Mouse (Mus musculus) MEL (cell line): ENCODE measurements around the gene Spata21.

ENCODE experiments used
- BHLHE40 ChIP-seq: IDR thresholded peaks from 2 replicates; pipeline ENCODE4 v1.6.1; 2012; ENCODE audit warnings: low read depth, mild to moderate bottlenecking, inconsistent platforms, low read length, improper control_type of control experiment, borderline replicate concordance
- CTCF ChIP-seq, 3 experiments: IDR thresholded peaks in 2 of 3; conservative IDR thresholded peaks in 1 of 3; 2 replicates each; pipeline ENCODE4 v1.5.1; 2011 to 2012; ENCODE audit warnings: low read length in 3 of 3, low read depth in 2 of 3, mild to moderate bottlenecking in 2 of 3, improper control_type of control experiment in 1 of 3, inconsistent platforms in 1 of 3, mixed read lengths in 1 of 3, moderate library complexity in 1 of 3; ENCODE audit not compliant: control insufficient read depth in 1 of 3, insufficient read depth in 1 of 3, poor library complexity in 1 of 3, severe bottlenecking in 1 of 3
- E2F4 ChIP-seq: IDR thresholded peaks from 2 replicates; pipeline ENCODE4 v1.6.1; 2011; ENCODE audit warnings: low read depth, low read length, improper control_type of control experiment, borderline replicate concordance
- GATA1 ChIP-seq: IDR thresholded peaks from 2 replicates; pipeline ENCODE4 v1.6.1; 2011; ENCODE audit warnings: low read depth, low read length, improper control_type of control experiment
- MAZ ChIP-seq: IDR thresholded peaks from 2 replicates; pipeline ENCODE4 v1.6.1; 2012; ENCODE audit warnings: low read depth, mild to moderate bottlenecking, inconsistent platforms, low read length, improper control_type of control experiment
- MEF2A ChIP-seq: IDR thresholded peaks from 2 replicates; pipeline ENCODE4 v1.6.1; 2014; ENCODE audit warnings: low read depth, mild to moderate bottlenecking, inconsistent platforms, low read length, improper control_type of control experiment; ENCODE audit not compliant: poor library complexity, insufficient replicate concordance, severe bottlenecking; ENCODE audit errors: extremely low read depth
- NELFE ChIP-seq: IDR thresholded peaks from 2 replicates; pipeline ENCODE4 v1.6.1; 2011; ENCODE audit warnings: low read depth, low read length, improper control_type of control experiment
- NRF1 ChIP-seq: IDR thresholded peaks from 2 replicates; pipeline ENCODE4 v1.6.1; 2014; ENCODE audit warnings: low read depth, mild to moderate bottlenecking, inconsistent platforms, low read length, improper control_type of control experiment, moderate library complexity; ENCODE audit not compliant: poor library complexity, insufficient read depth, severe bottlenecking
- POLR2A ChIP-seq, 2 experiments: IDR thresholded peaks; 2 replicates each; pipeline ENCODE4 v1.6.1; 2011 to 2012; ENCODE audit warnings: low read length in 2 of 2, mild to moderate bottlenecking in 2 of 2, control low read depth in 1 of 2, improper control_type of control experiment in 1 of 2, low read depth in 1 of 2, moderate library complexity in 1 of 2; ENCODE audit not compliant: control insufficient read depth in 1 of 2, insufficient read depth in 1 of 2, poor library complexity in 1 of 2
- RCOR1 ChIP-seq: IDR thresholded peaks from 2 replicates; pipeline ENCODE4 v1.6.1; 2012; ENCODE audit warnings: low read depth, mild to moderate bottlenecking, inconsistent platforms, low read length, improper control_type of control experiment
- SIN3A ChIP-seq: IDR thresholded peaks from 2 replicates; pipeline ENCODE4 v1.6.1; 2012; ENCODE audit warnings: low read length, improper control_type of control experiment, inconsistent platforms
- TCF12 ChIP-seq: IDR thresholded peaks from 2 replicates; pipeline ENCODE4 v1.6.1; 2014; ENCODE audit warnings: low read depth, mild to moderate bottlenecking, inconsistent platforms, low read length, improper control_type of control experiment, moderate library complexity
- USF1 ChIP-seq: IDR thresholded peaks from 2 replicates; pipeline ENCODE4 v1.6.1; 2014; ENCODE audit warnings: low read depth, mild to moderate bottlenecking, inconsistent platforms, low read length, improper control_type of control experiment, moderate library complexity
- ZMIZ1 ChIP-seq: IDR thresholded peaks from 2 replicates; pipeline ENCODE4 v1.6.1; 2012; ENCODE audit warnings: low read depth, mild to moderate bottlenecking, inconsistent platforms, low read length, improper control_type of control experiment, moderate library complexity

DNA sequence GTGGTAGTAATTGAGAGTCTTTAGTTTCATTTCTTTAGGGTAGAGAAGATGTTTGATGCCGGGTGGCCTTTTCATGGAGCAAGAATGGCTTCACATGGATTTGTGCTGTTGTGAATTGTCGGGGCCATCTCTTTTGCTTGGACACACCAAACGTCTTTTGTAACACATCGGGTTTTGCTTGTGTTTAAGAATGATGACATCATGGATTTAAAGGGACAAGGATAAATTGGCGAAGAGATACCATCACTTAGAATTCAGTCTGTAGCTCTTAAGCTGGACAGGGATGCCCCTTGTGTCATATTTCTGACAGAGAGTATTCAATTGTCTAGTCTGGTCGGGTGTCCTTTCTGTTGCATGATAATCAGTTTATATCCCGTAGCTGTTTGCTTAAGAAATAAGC lies 61.0 kb downstream of the Spata21 start:
- TF ChIP-seq ZMIZ1 (no peak), TCF12 (no peak), GATA1 (no peak), NELFE (no peak), SIN3A (peak; percentile 61), USF1 (no peak), E2F4 (no peak), POLR2A (IDR thresholded peaks at IDR 0.05; ENCODE audit: control insufficient read depth in 1 of 2, insufficient read depth in 1 of 2, low read depth in 1 of 2, low read length in 2 of 2, poor library complexity in 1 of 2) (no peak), NRF1 (no peak), MEF2A (no peak), CTCF (IDR thresholded peaks at IDR 0.05 in 2 of 3, conservative IDR thresholded peaks at IDR 0.05 in 1 of 3; ENCODE audit: control insufficient read depth in 1 of 3, insufficient read depth in 1 of 3, low read depth in 2 of 3, low read length in 3 of 3, poor library complexity in 1 of 3, severe bottlenecking in 1 of 3) (no peak), BHLHE40 (no peak), MAZ (no peak), RCOR1 (no peak)
